Mouse (Mus musculus): ENCODE data around the gene Ptges2. TPM values are rescaled to one million over a fixed set of nuclear protein-coding genes. Genes with fewer than 3 reads are reported as not detected.

Ptges2 gene
- polyA plus RNA-seq, 1 experiment from 2014 or later, result 32.3 TPM

DNA sequence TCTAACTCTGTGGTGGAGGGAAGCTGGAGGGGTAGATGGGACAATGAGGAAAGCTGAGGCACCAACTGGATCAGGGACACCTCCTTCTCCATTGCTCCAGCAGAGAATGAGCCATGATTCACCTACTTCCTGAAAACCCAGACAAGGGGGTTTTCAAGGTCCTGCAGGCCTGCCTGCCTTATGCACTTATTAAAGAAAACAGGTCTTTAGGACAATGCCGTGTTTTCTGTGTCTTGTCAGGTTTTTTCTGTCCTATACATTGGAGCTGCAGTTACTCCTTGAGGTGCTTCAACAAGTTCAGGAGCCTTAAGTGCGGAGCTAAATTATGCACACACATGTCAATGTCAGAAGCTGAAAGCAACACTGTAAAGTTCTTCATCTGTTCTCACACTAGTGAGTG lies 45.9 kb downstream of the Ptges2 start:
- H3K4me3 ChIP-seq (ENCODE audit: low read depth, low read length), result no peak overlapping the region
- H3K4me1 ChIP-seq (ENCODE audit: control insufficient read depth, insufficient read depth, low read length), result no peaks in the 10 kb centered on the region
- ATAC-seq (ENCODE audit: insufficient number of reproducible peaks, low FRiP score, low TSS enrichment, low read depth) (no peak), DNase-seq (ENCODE audit: low spot score) (no peak)
- no peak overlapping the region for H3K4me2 ChIP-seq (ENCODE audit: low read depth, severe bottlenecking)
- H3K27me3 ChIP-seq (ENCODE audit: control insufficient read depth, insufficient read depth, low read length), result no peaks in the 10 kb centered on the region
- 91% methylated on average over 2 of the region's 2 CpGs for WGBS
- no peak overlapping the region for H3K27ac ChIP-seq (replicated peaks; ENCODE audit: low read depth, low read length)
- H3K9me3 ChIP-seq (ENCODE audit: control insufficient read depth, low read length), result no peaks in the 10 kb centered on the region
- no peak overlapping the region for H3K9ac ChIP-seq (ENCODE audit: low read length)
- H3K36me3 ChIP-seq (ENCODE audit: control insufficient read depth, insufficient read depth, low read length), result no peaks in the 10 kb centered on the region

DNA sequence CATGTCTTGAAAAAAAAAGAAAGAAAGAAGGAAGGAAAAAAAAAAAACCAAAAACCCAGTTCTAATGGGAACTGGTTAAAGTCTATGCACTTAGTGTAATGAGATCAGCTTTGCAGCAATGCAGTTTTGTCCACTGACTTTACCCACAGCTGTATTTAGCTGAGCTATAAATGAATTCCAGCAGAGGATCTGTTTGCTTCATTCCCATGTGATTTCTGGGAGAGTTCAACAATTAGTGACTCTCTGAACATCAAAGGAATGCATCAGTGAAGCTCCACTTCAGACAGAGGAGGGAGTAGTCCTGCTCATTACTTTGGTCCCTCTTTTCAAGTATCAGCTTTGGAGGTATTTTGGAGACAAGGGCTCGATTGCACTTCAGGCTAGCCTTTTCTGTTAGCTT lies 49.8 kb downstream of the Ptges2 start:
- Histone ChIP-seq H3K27ac (replicated peaks; ENCODE audit: low read depth, low read length) (no peak overlapping the region), H3K9me3 (ENCODE audit: control insufficient read depth, low read length) (no peaks in the 10 kb centered on the region; the same call in 1 of the 2 replicates), H3K27me3 (ENCODE audit: control insufficient read depth, insufficient read depth, low read length) (no peaks in the 10 kb centered on the region), H3K9ac (ENCODE audit: low read length) (no peak overlapping the region), H3K4me1 (ENCODE audit: control insufficient read depth, insufficient read depth, low read length) (0 out of 2 replicates have a peak, but pooled peaks cover 3% of the 10 kb centered on the region), H3K36me3 (ENCODE audit: control insufficient read depth, insufficient read depth, low read length) (no peaks in the 10 kb centered on the region), H3K4me3 (ENCODE audit: low read depth, low read length) (no peak overlapping the region), H3K4me2 (ENCODE audit: low read depth, severe bottlenecking) (no peak overlapping the region)
- ATAC-seq (ENCODE audit: insufficient number of reproducible peaks, low FRiP score, low TSS enrichment, low read depth) (no peak), DNase-seq (ENCODE audit: low spot score) (no peak)
- WGBS, result 68% methylated on average over 1 of the region's 1 CpGs

DNA sequence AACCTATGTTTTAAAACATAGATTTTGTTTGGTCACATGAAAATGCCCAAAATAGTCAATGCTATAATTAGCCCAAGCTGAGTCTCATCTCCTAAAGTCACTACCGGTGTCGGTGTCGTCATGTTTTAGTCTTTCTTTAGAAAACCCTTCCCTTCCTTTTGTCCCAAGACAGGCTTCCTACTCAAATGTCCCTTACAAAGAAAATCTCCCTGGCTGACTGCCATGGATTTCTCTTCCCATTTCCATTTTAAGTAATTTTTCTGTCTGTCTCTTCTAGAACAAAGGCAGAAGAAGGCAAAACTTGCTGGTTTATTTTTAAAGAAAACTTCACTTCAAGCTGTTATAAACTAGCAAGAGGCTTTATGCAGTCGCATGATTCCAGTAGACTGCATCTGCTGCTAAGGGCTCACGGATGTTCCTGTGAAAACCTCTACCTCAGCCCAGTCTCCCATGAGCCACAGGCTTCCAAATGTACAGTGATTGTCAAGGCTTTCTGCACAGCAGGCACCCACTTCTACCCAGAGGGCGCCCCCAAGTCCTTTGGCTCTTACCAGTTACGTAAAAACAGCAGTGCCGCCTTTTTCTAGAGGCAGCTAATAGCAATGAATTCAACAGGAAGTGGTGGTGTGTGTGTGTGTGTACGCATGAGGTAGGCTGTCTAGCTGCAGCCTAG lies 51.7 kb downstream of the Ptges2 start:
- Histone ChIP-seq H3K4me2 (ENCODE audit: low read depth, severe bottlenecking) (no peak overlapping the region), H3K36me3 (ENCODE audit: control insufficient read depth, insufficient read depth, low read length) (no peaks in the 10 kb centered on the region), H3K9ac (ENCODE audit: low read length) (no peak overlapping the region), H3K4me1 (ENCODE audit: control insufficient read depth, insufficient read depth, low read length) (peaks cover 7% of the 10 kb centered on the region; the same call in 1 of the 2 replicates), H3K9me3 (ENCODE audit: control insufficient read depth, low read length) (no peaks in the 10 kb centered on the region; the same call in 1 of the 2 replicates), H3K27ac (replicated peaks; ENCODE audit: low read depth, low read length) (0 out of 2 replicates have a peak overlapping the region, but pooled peaks have one; percentile 42), H3K4me3 (ENCODE audit: low read depth, low read length) (no peak overlapping the region), H3K27me3 (ENCODE audit: control insufficient read depth, insufficient read depth, low read length) (no peaks in the 10 kb centered on the region)
- 83% methylated on average over 9 of the region's 9 CpGs for WGBS
- ATAC-seq (ENCODE audit: insufficient number of reproducible peaks, low FRiP score, low TSS enrichment, low read depth) (no peak), DNase-seq (ENCODE audit: low spot score) (no peak)

DNA sequence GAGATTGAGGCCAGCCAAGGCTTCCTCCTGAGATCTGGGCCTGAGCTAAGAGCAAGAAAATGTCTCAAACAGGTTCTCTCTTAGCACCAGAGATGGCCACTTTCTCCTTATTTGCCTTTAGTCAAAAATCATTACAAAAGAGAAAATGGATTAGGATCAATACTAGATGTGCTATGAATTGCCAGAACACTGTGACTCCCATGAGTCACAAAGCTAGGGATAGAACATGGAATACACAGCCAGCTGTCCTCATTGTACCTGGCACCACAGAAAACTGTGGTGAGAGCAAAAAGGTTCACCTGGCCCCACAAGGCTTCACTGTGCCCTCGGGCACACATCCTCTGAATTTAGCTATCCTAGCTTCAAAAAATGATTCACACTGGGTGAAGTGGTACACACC lies 52.8 kb downstream of the Ptges2 start:
- no peak for ATAC-seq (ENCODE audit: insufficient number of reproducible peaks, low FRiP score, low TSS enrichment, low read depth)
- Histone ChIP-seq H3K4me2 (ENCODE audit: low read depth, severe bottlenecking) (no peak overlapping the region), H3K4me3 (ENCODE audit: low read depth, low read length) (no peak overlapping the region), H3K9me3 (ENCODE audit: control insufficient read depth, low read length) (no peaks in the 10 kb centered on the region; the same call in 1 of the 2 replicates), H3K9ac (ENCODE audit: low read length) (no peak overlapping the region), H3K27me3 (ENCODE audit: control insufficient read depth, insufficient read depth, low read length) (no peaks in the 10 kb centered on the region), H3K36me3 (ENCODE audit: control insufficient read depth, insufficient read depth, low read length) (no peaks in the 10 kb centered on the region), H3K4me1 (ENCODE audit: control insufficient read depth, insufficient read depth, low read length) (peaks cover 13% of the 10 kb centered on the region; the same call in 1 of the 2 replicates), H3K27ac (replicated peaks; ENCODE audit: low read depth, low read length) (no peak overlapping the region)
- 83% methylated on average over 1 of the region's 1 CpGs for WGBS
- no peak for DNase-seq (ENCODE audit: low spot score)

DNA sequence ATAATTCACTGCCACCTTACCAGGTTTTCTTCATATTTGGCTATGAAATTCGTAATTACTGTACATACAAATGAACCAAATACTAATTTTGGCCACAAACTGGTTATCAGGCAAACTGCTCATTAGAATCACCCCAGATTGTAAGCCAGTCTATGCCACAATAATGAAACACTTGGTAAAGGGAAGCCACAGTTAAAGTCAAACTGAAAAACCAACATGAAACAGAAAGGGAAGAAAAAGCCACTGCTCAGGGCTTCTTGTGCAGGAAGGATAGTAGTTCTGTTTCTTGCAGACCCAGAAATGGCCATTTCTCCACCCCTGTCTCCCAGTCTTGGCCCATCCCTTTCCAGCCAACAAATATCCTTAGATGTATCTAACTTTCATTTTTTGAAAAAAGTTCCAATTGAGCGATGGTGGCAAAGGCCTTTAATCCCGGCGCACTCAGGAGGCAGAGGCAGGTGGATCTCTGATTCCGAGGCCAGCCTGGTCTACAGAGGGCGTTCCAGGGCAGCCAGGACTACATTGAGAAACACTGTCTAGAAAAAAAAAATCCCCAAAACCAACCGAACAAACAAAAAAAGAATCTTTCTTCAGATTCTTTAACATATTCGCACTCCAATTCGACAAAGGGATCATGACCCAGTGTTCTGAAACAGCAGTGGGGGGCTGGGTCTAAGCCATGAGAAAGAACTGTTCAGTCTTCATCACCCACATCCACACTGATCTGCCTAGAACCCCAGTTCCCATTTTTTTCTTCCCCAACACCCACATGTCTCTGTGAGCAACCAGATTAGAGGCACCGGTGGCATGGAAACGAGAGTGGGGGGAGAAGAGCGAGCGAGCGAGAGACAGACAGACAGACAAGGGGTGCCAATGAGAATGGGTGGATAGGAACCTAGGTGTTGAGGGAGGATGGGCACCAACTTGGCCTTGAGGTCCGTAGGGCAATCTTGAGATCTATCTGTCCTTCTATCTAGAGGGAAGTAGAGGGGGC lies 54.4 kb downstream of the Ptges2 start, which contains the start of gene Naif1:
Gene Naif1 (plus strand): TSS at position 697 of the 994 bp plus-strand sequence.
- H3K36me3 ChIP-seq (ENCODE audit: control insufficient read depth, insufficient read depth, low read length), result no peaks in the 10 kb centered on the region
- H3K9me3 ChIP-seq (ENCODE audit: control insufficient read depth, low read length), result no peaks in the 10 kb centered on the region; the same call in 1 of the 2 replicates
- no peaks in the 10 kb centered on the region for H3K27me3 ChIP-seq (ENCODE audit: control insufficient read depth, insufficient read depth, low read length)
- peak within 1 kb of the TSS; percentile 86 for H3K4me2 ChIP-seq (ENCODE audit: low read depth, severe bottlenecking)
- H3K4me3 ChIP-seq (ENCODE audit: low read depth, low read length), result peak within 1 kb of the TSS; percentile 81
- DNase-seq (ENCODE audit: low spot score) (no peak), ATAC-seq (ENCODE audit: insufficient number of reproducible peaks, low FRiP score, low TSS enrichment, low read depth) (no peak)
- H3K9ac ChIP-seq (ENCODE audit: low read length), result peak within 1 kb of the TSS; percentile 77
- peak within 1 kb of the TSS; percentile 49 for H3K27ac ChIP-seq (replicated peaks; ENCODE audit: low read depth, low read length)
- H3K4me1 ChIP-seq (ENCODE audit: control insufficient read depth, insufficient read depth, low read length), result peaks cover 13% of the 10 kb centered on the region; the same call in 1 of the 2 replicates
- 82% methylated on average over 15 of the region's 15 CpGs for WGBS

DNA sequence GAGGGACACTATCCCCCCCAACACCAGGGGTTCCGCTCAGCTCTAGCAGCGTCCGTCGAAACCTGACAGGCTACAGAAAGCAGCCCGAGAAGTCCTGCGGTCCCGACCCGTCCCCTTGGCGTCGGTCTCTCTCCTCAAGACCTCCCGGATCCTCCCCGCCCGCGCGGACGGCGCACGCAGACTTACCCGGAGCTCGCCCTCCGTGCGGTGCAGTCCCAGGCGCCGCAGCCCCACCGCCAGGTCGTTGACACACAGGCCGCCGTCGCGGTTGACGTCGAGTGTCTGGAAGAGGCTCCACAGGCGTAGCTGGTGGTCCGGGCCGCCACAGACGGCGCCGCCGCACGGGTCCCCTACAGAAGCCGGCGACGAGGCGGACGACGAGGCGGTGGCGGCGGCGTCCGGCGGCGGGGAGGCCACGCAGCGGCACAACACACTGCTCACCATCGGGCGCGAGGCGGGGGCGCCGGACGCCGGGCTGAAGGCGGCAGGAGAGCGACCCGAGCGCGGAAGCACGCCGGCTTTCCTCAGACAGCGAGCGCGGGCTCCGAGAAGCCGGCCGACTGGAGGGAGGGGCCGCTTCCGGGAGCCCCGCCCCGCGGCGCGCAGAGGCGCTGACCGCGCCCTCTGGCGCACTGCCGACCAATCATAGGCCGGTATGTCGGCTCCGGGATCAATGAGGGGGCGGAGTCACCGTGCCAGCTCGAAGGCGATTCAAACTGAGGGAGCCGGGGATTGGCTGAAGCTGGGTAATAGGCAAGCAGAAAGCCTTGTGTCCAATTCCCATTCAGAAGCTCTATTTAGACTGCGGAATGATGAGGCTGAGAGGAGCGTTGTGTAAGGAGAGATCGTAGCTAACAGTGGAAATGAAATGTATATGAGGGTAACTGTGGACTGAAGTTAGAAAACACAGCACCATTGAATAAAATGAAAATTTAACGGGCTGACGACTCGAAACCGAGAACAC lies 55.5 kb downstream of the Ptges2 start, which contains the start of gene Slc25a25:
Gene Slc25a25 (minus strand): TSS at position 565 of the 964 bp plus-strand sequence.
- Histone ChIP-seq H3K9ac (ENCODE audit: low read length) (peak within 1 kb of the TSS; percentile 77), H3K27ac (replicated peaks; ENCODE audit: low read depth, low read length) (peak within 1 kb of the TSS; percentile 49), H3K4me3 (ENCODE audit: low read depth, low read length) (peak within 1 kb of the TSS; percentile 81), H3K4me1 (ENCODE audit: control insufficient read depth, insufficient read depth, low read length) (peaks cover 13% of the 10 kb centered on the region; the same call in 1 of the 2 replicates), H3K27me3 (ENCODE audit: control insufficient read depth, insufficient read depth, low read length) (no peaks in the 10 kb centered on the region), H3K36me3 (ENCODE audit: control insufficient read depth, insufficient read depth, low read length) (no peaks in the 10 kb centered on the region), H3K9me3 (ENCODE audit: control insufficient read depth, low read length) (no peaks in the 10 kb centered on the region; the same call in 1 of the 2 replicates), H3K4me2 (ENCODE audit: low read depth, severe bottlenecking) (peak within 1 kb of the TSS; percentile 86)
- DNase-seq (ENCODE audit: low spot score), result peak; percentile 97
- under 1% methylated on average over 94 of the region's 103 CpGs for WGBS
- peak; percentile 89 for ATAC-seq (ENCODE audit: insufficient number of reproducible peaks, low FRiP score, low TSS enrichment, low read depth)

DNA sequence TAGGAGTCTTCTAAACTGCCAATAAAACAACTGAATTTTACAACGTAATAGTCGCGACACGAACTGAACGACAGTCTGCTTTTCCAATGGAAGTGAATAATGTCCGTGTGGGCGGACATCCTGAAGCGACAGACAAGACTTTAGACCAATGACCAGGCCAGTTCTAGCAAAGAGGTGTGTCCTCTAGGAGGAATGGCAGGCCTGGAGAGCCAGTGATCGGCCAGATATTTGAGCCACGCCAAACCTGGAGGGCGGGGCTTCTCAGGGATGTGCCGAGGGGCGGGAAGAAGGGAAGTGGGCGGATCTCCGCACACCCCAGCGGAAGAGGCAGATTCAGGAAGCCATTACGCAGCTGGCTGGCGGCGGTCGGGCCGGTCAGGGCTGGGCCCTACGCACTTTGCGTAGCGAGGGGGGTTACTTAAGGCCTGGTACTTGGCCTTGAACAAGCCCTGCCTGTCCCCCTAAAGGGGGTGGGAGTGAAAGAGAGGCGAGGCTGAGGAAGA lies 56.2 kb downstream of the Ptges2 start:
- no peaks in the 10 kb centered on the region for H3K27me3 ChIP-seq (ENCODE audit: control insufficient read depth, insufficient read depth, low read length)
- peak; percentile 96 for ATAC-seq (ENCODE audit: insufficient number of reproducible peaks, low FRiP score, low TSS enrichment, low read depth)
- under 1% methylated on average over 25 of the region's 25 CpGs for WGBS
- H3K36me3 ChIP-seq (ENCODE audit: control insufficient read depth, insufficient read depth, low read length), result no peaks in the 10 kb centered on the region
- H3K4me2 ChIP-seq (ENCODE audit: low read depth, severe bottlenecking), result peak overlapping the region; percentile 86
- H3K9me3 ChIP-seq (ENCODE audit: control insufficient read depth, low read length), result no peaks in the 10 kb centered on the region; the same call in 1 of the 2 replicates
- no peak overlapping the region for H3K9ac ChIP-seq (ENCODE audit: low read length)
- H3K4me1 ChIP-seq (ENCODE audit: control insufficient read depth, insufficient read depth, low read length), result peaks cover 13% of the 10 kb centered on the region; the same call in 1 of the 2 replicates
- H3K27ac ChIP-seq (replicated peaks; ENCODE audit: low read depth, low read length), result peak overlapping the region; percentile 49
- DNase-seq (ENCODE audit: low spot score), result peak; percentile 99
- peak overlapping the region; percentile 81 for H3K4me3 ChIP-seq (ENCODE audit: low read depth, low read length)
